Comparison of ENCODE assay signal across 17 mouse cellular contexts in genomic region chr2:169935642-169936041, GRCm38 (mm10).
"Had no signal": no experiment of that assay in that cellular context is flagged by ENCODE, and none has a peak within 500 bp of the region (broad histone marks: within the 10 kb centered on the region; RNA-seq: fewer than 3 reads in every experiment).

No protein-coding gene starts in this region.

- DNase-seq: kidney, adult 11 months; kidney, adult 9 months; kidney, postnatal 36 days; left cerebral cortex, postnatal 4 days; lung, adult 18-20 months; lung, postnatal 14 days; right cerebral cortex, postnatal 4 days; spleen, adult 18-20 months; thymus, adult 18-20 months; thymus, postnatal 14 days had no signal

- H3K36me3 ChIP-seq: limb, embryonic 13.5 days; midbrain, embryonic 13.5 days; neural tube, embryonic 15.5 days had no signal

- ATAC-seq: midbrain, embryonic 13.5 days had no signal

- H3K27me3 ChIP-seq: limb, embryonic 13.5 days; midbrain, embryonic 13.5 days; neural tube, embryonic 15.5 days had no signal

- H3K4me3 ChIP-seq: layer of hippocampus, adult 2 months; limb, embryonic 13.5 days; midbrain, embryonic 13.5 days; myocyte; neural tube, embryonic 15.5 days had no signal

- H3K4me1 ChIP-seq: midbrain, embryonic 13.5 days had no signal

- H3K9me3 ChIP-seq: limb, embryonic 13.5 days; midbrain, embryonic 13.5 days; neural tube, embryonic 15.5 days had no signal

- H3K9ac ChIP-seq: limb, embryonic 13.5 days; liver, embryonic 14.5 days; midbrain, embryonic 13.5 days; neural tube, embryonic 15.5 days had no signal

- H3K27ac ChIP-seq: kidney, postnatal 0 days; layer of hippocampus, adult 2 months; limb, embryonic 13.5 days; liver, embryonic 14.5 days; midbrain, embryonic 13.5 days; neural tube, embryonic 15.5 days had no signal

- H3K4me2 ChIP-seq: limb, embryonic 13.5 days; midbrain, embryonic 13.5 days; neural tube, embryonic 15.5 days had no signal
